In genomic region chr4:130813958-130814357, GRCm38 (mm10) we compare ENCODE assay signal across 12 mouse cellular contexts. TPM values are rescaled to one million over a fixed set of nuclear protein-coding genes. Genes with fewer than 3 reads are reported as not detected.
DNase-seq lines count a peak whose midpoint lies in the region; ATAC-seq and TF ChIP-seq lines count a peak whose summit lies in the region.
"Had no signal": no experiment of that assay in that cellular context is flagged by ENCODE, and none has a peak within 500 bp of the region (broad histone marks: within the 10 kb centered on the region; RNA-seq: fewer than 3 reads in every experiment).

No protein-coding gene starts in this region.

- no peak overlapping the region for H3K4me2 ChIP-seq in forebrain, embryonic 11.5 days (ENCODE audit: low read depth, low read length, severe bottlenecking)
- no peak overlapping the region for H3K4me2 ChIP-seq in forebrain, postnatal 0 days (ENCODE audit: low read depth)
- H3K4me2 ChIP-seq in midbrain, embryonic 13.5 days (replicated peaks): peak overlapping the region; percentile 42
- H3K4me2 ChIP-seq: embryonic facial prominence, embryonic 15.5 days had no signal

- H3K27ac ChIP-seq in forebrain, embryonic 11.5 days (ENCODE audit: low read depth, low read length): no peak overlapping the region
- no peak overlapping the region for H3K27ac ChIP-seq in forebrain, embryonic 10.5 days
- H3K27ac ChIP-seq in forebrain, postnatal 0 days (ENCODE audit: low read depth, low read length): peak overlapping the region; percentile 70
- H3K27ac ChIP-seq in midbrain, embryonic 13.5 days: peak overlapping the region; percentile 91
- H3K27ac ChIP-seq: embryonic facial prominence, embryonic 15.5 days had no signal

- H3K9me3 ChIP-seq in forebrain, embryonic 11.5 days (ENCODE audit: control insufficient read depth, low read length): no peaks in the 10 kb centered on the region
- no peaks in the 10 kb centered on the region for H3K9me3 ChIP-seq in forebrain, embryonic 10.5 days
- H3K9me3 ChIP-seq in forebrain, postnatal 0 days (ENCODE audit: low read length): no peaks in the 10 kb centered on the region
- H3K9me3 ChIP-seq in midbrain, embryonic 13.5 days: no peaks in the 10 kb centered on the region
- H3K9me3 ChIP-seq: embryonic facial prominence, embryonic 15.5 days had no signal

- peaks cover 6% of the 10 kb centered on the region; the same call in 1 of the 2 replicates for H3K4me1 ChIP-seq in forebrain, embryonic 11.5 days (replicated peaks; ENCODE audit: control insufficient read depth, insufficient read depth, low read length)
- H3K4me1 ChIP-seq in forebrain, embryonic 10.5 days: peaks cover 56% of the 10 kb centered on the region
- H3K4me1 ChIP-seq in forebrain, postnatal 0 days (ENCODE audit: insufficient read depth): peaks cover 42% of the 10 kb centered on the region
- peaks cover 66% of the 10 kb centered on the region for H3K4me1 ChIP-seq in midbrain, embryonic 13.5 days (replicated peaks)

- H3K27me3 ChIP-seq in forebrain, embryonic 11.5 days (ENCODE audit: control insufficient read depth, insufficient read depth, low read length): no peaks in the 10 kb centered on the region
- peaks cover 8% of the 10 kb centered on the region for H3K27me3 ChIP-seq in forebrain, embryonic 10.5 days (ENCODE audit: poor library complexity, severe bottlenecking)
- H3K27me3 ChIP-seq in forebrain, postnatal 0 days (ENCODE audit: insufficient read depth, low read length): no peaks in the 10 kb centered on the region
- H3K27me3 ChIP-seq in midbrain, embryonic 13.5 days: no peaks in the 10 kb centered on the region
- H3K27me3 ChIP-seq: embryonic facial prominence, embryonic 15.5 days had no signal

- no peak for TF ChIP-seq CTCF in forebrain, postnatal 0 days (IDR thresholded peaks at IDR 0.05; ENCODE audit: low read depth)

- no peak for DNase-seq in forebrain, embryonic 11.5 days (ENCODE audit: low spot score)
- no peak for DNase-seq in forebrain, embryonic 10.5 days (ENCODE audit: extremely low spot score, low spot score)
- peak; percentile 89 for DNase-seq in brain, adult 2 months (ENCODE audit: low read depth, low spot score)
- DNase-seq in forebrain, postnatal 0 days: peak; percentile 84
- no peak for DNase-seq in heart, adult 8-10 months (ENCODE audit: low spot score)
- DNase-seq in lung, adult 18-20 months: no peak
- DNase-seq in ovary, adult 18-20 months (ENCODE audit: low spot score): no peak
- DNase-seq: kidney, adult 9 months; layer of hippocampus, adult 9-11 months; lung, postnatal 36 days had no signal

- 46% methylated on average over 2 of the region's 2 CpGs for whole genome bisulfite sequencing in forebrain, embryonic 11.5 days
- 47% methylated on average over 2 of the region's 2 CpGs for WGBS in forebrain, embryonic 10.5 days
- 34% methylated on average over 2 of the region's 2 CpGs for WGBS in forebrain, postnatal 0 days
- 41% methylated on average over 2 of the region's 2 CpGs for WGBS in midbrain, embryonic 13.5 days

- ATAC-seq in forebrain, embryonic 11.5 days (replicated peaks; ENCODE audit: low FRiP score): peak; percentile 51; the same call in 1 of the 2 replicates
- ATAC-seq in forebrain, postnatal 0 days: peak; percentile 80
- ATAC-seq in midbrain, embryonic 13.5 days: peak; percentile 91

- no peak overlapping the region for H3K4me3 ChIP-seq in forebrain, embryonic 11.5 days (ENCODE audit: low read depth, low read length)
- H3K4me3 ChIP-seq in forebrain, embryonic 10.5 days: no peak overlapping the region
- H3K4me3 ChIP-seq in forebrain, postnatal 0 days (ENCODE audit: low read depth, low read length): no peak overlapping the region
- H3K4me3 ChIP-seq in midbrain, embryonic 13.5 days (replicated peaks): no peak overlapping the region
- H3K4me3 ChIP-seq: embryonic facial prominence, embryonic 15.5 days had no signal

- H3K36me3 ChIP-seq in forebrain, embryonic 11.5 days (ENCODE audit: control insufficient read depth, insufficient read depth, low read length): no peaks in the 10 kb centered on the region
- peaks cover 9% of the 10 kb centered on the region for H3K36me3 ChIP-seq in forebrain, embryonic 10.5 days (replicated peaks)
- peaks cover 7% of the 10 kb centered on the region; the same call in 1 of the 2 replicates for H3K36me3 ChIP-seq in forebrain, postnatal 0 days (ENCODE audit: insufficient read depth)
- H3K36me3 ChIP-seq in midbrain, embryonic 13.5 days: peaks cover 9% of the 10 kb centered on the region

- no peak overlapping the region for H3K9ac ChIP-seq in forebrain, embryonic 11.5 days (ENCODE audit: low read length)
- H3K9ac ChIP-seq in forebrain, postnatal 0 days: no peak overlapping the region
- H3K9ac ChIP-seq in midbrain, embryonic 13.5 days (replicated peaks): peak overlapping the region; percentile 56; the same call in 1 of the 2 replicates
- H3K9ac ChIP-seq: embryonic facial prominence, embryonic 15.5 days had no signal

RNA-seq across cellular contexts. Expression of gene Sdc3, which starts 21.6 kb away (rescaled TPM):
- polyA plus RNA-seq in forebrain, embryonic 11.5 days (2014; fragmentation: Nextera tagmentation; extraction: Ambion mirVana): 19.4 and 19.5 TPM in 2 replicates
- 17.8 and 18.7 TPM in 2 replicates for polyA plus RNA-seq in forebrain, embryonic 10.5 days (2016; fragmentation: Nextera tagmentation; extraction: Ambion mirVana)
- total RNA-seq in forebrain, postnatal 0 days (2014; rRNA removed): 318 and 421 TPM in 2 replicates
- 159 and 204 TPM in 2 replicates for polyA plus RNA-seq in forebrain, postnatal 0 days (2015; fragmentation: Nextera tagmentation; extraction: Ambion mirVana)
- polyA plus RNA-seq in midbrain, embryonic 13.5 days (2015; fragmentation: Nextera tagmentation; extraction: Ambion mirVana): 72.3 and 72.9 TPM in 2 replicates
- 10 to 100 TPM; 24.2 to 48.6 (median 39.2) TPM for total RNA-seq in heart, adult 8-10 months (2022)

Comparison
In these comparisons a context has a peak if more than half of its experiments do, and no peak if none do; other contexts are left out.
1. DNase-seq: peak in brain, adult 2 months (single experiment) and forebrain, postnatal 0 days (single experiment); none in forebrain, embryonic 11.5 days (single experiment), forebrain, embryonic 10.5 days (single experiment), heart, adult 8-10 months (single experiment), lung, adult 18-20 months (0 of 2) and ovary, adult 18-20 months (single experiment).
2. H3K27ac ChIP-seq: peak in forebrain, postnatal 0 days (single experiment) and midbrain, embryonic 13.5 days (single experiment); none in forebrain, embryonic 11.5 days (single experiment) and forebrain, embryonic 10.5 days (single experiment).
3. Peak in every context shown above with its lines, with median percentiles within 50 percentile points of each other: ATAC-seq.